Mouse (Mus musculus): ENCODE measurements around the gene Catsperg1. TPM values are rescaled to one million over a fixed set of nuclear protein-coding genes. Genes with fewer than 3 reads are reported as not detected.
A peak's percentile ranks its signal among the peaks of the same experiment; 100 is the strongest.
"Not testable (repeated sequence)": the region's sequence is repeated elsewhere in the genome, so short reads cannot be mapped to it uniquely, and the experiment has no call there.

Catsperg1 gene
- total RNA-seq, 2 experiments from 2014 or later, result 1.6 to 1.8 TPM

- DNase-seq (ENCODE audit: low spot score in 2 of 2), result not testable (repeated sequence)
Measured at GRCm38 (mm10) chr7:29139237-29139636, 74.6 kb downstream of the Catsperg1 start.

- no peak for DNase-seq (ENCODE audit: low spot score in 2 of 2)
Measured at GRCm38 (mm10) chr7:29137429-29137828, 76.4 kb downstream of the Catsperg1 start.

- DNase-seq (ENCODE audit: low spot score in 2 of 2), result peak in 1 of 2 experiments; percentile 20
Measured at GRCm38 (mm10) chr7:29134693-29135386, 79.0 kb downstream of the Catsperg1 start, which contains the start of gene Rasgrp4. Gene Rasgrp4, plus strand, starts transcription at chr7:29134851.

- no peak for DNase-seq (ENCODE audit: low spot score in 2 of 2)
Measured at GRCm38 (mm10) chr7:29134230-29134629, 79.6 kb downstream of the Catsperg1 start.

Other genes starting within 250 kb of the Catsperg1 start
- gene Eif3k, start 232.2 kb downstream of the Catsperg1 start, total RNA-seq (2021), result 100 to 1,000 TPM; 159 to 164 TPM
- 1 to 10 TPM; 2.7 to 4.1 TPM for gene Map4k1, start 232.0 kb downstream of the Catsperg1 start, total RNA-seq (2021)
- gene Ryr1, start 88.9 kb downstream of the Catsperg1 start, total RNA-seq (2021), result 10 to 100 TPM in 1 of 2 experiments, 1 to 10 TPM in 1; 9.3 to 12.2 TPM
- 1 to 10 TPM; 1.1 to 1.5 TPM for gene Rasgrp4, start 79.2 kb downstream of the Catsperg1 start, total RNA-seq (2021)
- gene Fam98c, start 57.8 kb downstream of the Catsperg1 start, total RNA-seq (2021), result 10 to 100 TPM; 29.4 to 32.7 TPM
- 1 to 10 TPM; 1.2 to 1.3 TPM for gene Ggn, start 43.8 kb downstream of the Catsperg1 start, total RNA-seq (2021)
- gene Spred3, start 43.6 kb downstream of the Catsperg1 start, total RNA-seq (2021), result 10 to 100 TPM; 42.3 to 52.3 TPM
- 100 to 1,000 TPM; 153 to 169 TPM for gene Psmd8, start 33.3 kb downstream of the Catsperg1 start, total RNA-seq (2021)
- 1 to 10 TPM; 2.9 to 3.8 TPM for gene Kcnk6, start 18.5 kb upstream of the Catsperg1 start, total RNA-seq (2021)
- gene Yif1b, start 24.3 kb upstream of the Catsperg1 start, total RNA-seq (2021), result 10 to 100 TPM; 42.3 to 49.5 TPM
- gene 2200002D01Rik, start 34.4 kb upstream of the Catsperg1 start, total RNA-seq (2021), result not detected
- gene Spint2, start 67.9 kb upstream of the Catsperg1 start, total RNA-seq (2021), result 10 to 100 TPM; 16.0 to 27.0 TPM
- 10 to 100 TPM; 10.8 to 11.0 TPM for gene Ppp1r14a, start 75.3 kb upstream of the Catsperg1 start, total RNA-seq (2021)
- gene Dpf1, start 89.9 kb upstream of the Catsperg1 start, total RNA-seq (2021), result 100 to 1,000 TPM in 1 of 2 experiments, 10 to 100 TPM in 1; 96.1 to 111 TPM

Measured in layer of hippocampus, postnatal 14 days (tissue).